Mouse (Mus musculus): ENCODE measurements around the gene Tcf7l1. TPM values are rescaled to one million over a fixed set of nuclear protein-coding genes. Genes with fewer than 3 reads are reported as not detected.

Gene Tcf7l1
- total RNA-seq, 2 experiments from 2014 or later = 8.2 to 9.2 TPM

- no peak for DNase-seq
These were observed 166.1 kb downstream of the Tcf7l1 start for GRCm38 (mm10) chr6:72622917-72623316.

GRCm38 (mm10) chr6:72620920-72621319, 168.1 kb downstream of the Tcf7l1 start:
- no peak for DNase-seq

- DNase-seq = no peak
These were observed 169.1 kb downstream of the Tcf7l1 start for GRCm38 (mm10) chr6:72619734-72620532.

DNA sequence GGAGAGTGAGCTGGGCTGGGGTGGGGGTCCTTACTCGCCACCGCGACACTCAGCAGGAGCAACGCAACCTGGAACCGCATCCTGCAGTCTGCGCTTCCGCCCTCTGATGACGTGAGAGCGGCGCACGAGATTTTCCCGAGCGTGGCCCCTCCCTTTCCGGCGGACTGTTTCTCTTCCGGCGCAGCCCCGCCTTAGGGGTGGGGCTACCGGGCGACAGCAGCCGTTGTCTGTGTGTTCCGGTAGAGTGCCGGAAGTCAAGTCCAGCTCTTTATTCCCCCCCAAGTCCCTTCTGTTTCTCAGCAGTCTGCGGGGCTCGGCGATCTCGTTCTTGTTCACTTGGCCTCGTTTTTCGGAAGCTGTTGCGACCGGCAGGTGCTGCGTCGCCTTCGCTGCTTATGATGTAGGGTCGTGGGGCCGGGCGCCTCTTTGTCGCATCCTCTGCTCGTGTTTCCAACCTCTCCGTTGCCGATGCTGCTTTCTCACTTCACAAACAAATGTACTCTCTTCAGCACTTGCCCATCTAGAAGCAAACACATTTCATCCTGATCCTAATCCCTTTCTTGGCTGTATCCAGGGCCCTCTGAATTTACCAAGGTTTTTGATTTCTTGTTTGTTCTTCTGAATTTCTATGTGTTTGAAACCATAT, 172.3 kb downstream of the Tcf7l1 start, which contains the start of gene Tgoln1:
TSS of gene Tgoln1 (minus strand) at position 358 of the 646 bp plus-strand sequence.
- peak; percentile 97 for DNase-seq

GRCm38 (mm10) chr6:72615561-72616375, 173.3 kb downstream of the Tcf7l1 start:
- peak in 1 of 2 experiments; percentile 25 for DNase-seq

DNA sequence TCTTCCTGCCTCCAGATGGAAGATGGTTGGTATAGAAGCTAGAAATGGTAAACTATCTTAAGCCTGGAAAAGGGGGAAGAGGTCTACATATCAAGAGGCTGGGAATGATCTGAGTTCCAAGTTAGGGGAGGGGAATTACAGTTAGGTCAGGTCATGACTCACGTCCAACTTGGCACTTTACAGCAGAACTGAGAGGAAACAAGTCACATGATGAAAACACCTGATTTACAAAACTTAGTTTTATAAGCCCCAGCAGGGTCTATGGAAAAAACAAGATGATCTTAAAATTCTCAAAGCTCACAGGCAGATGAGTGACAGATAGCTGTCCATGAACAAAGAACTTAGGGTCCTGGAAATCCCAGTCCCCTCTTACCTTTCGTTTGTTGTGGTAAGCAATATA, 173.9 kb downstream of the Tcf7l1 start:
- DNase-seq = no peak

- no peak for DNase-seq
These were observed 178.8 kb downstream of the Tcf7l1 start for GRCm38 (mm10) chr6:72610261-72610660.

DNA sequence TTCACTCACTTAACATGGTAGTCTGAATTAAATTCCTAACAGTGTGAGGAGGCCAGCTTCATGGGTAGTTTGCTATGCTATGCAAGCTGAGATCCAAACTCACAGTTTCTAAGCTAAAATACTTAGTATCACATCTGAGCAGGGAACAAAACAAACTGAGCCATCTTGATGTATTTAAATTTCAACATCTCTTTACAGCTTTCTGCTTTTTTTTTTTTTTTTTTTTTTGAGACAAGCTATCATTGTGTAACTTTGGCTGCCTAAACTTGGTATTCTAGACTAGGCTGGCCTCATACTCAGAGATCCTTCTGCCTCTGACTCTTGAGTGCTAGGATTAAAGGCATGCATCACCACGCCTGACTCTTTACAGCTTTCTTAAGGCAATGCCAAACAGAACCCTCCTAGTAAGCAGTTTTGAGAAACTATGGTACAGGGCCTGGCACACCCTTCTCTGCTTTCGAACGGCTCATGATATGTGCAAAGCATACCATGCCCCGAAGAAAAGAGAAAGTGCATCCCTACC, 180.3 kb downstream of the Tcf7l1 start:
- DNase-seq = no peak

DNA sequence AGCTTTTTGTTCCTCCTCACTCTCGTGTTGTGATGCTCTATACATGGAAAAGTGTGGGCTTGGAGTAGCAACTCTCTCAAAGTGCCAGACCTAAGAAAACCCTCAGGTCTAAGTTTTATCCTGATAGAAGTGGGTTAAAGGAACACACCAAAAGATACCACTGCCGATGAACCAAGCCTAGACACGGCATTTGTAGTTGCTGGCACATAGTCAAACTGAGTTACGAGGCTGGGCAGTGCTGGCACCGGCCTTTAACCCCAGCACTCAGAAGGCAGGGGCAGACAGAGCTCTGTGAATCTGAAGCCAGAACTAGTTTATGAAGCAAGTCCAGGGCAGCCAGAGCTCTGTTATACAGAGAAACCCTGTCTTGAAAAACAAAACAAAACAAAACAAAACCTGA, 181.4 kb downstream of the Tcf7l1 start:
- no peak for DNase-seq

DNA sequence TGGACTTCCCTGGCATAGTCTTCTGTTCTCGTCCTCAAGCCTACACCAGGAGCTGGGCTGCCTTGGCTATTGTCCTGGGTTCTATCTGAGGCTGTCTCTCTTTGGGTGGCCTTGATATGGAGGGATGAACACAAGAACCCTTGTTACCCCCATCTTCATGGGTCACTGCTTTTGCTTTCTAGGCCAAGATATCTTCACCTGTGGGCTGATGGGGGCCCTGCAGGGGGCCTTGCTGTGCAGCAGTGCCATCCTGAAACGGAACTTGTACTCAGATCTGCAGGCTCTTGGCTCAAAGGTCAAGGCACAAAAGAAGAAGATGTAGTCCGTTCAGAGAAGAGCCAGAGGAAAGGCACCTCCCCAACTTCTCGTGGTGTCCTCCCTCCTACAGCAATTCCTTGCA, 182.0 kb downstream of the Tcf7l1 start:
- no peak for DNase-seq

- DNase-seq = no peak
These were observed 185.0 kb downstream of the Tcf7l1 start for GRCm38 (mm10) chr6:72604066-72604465.

DNA sequence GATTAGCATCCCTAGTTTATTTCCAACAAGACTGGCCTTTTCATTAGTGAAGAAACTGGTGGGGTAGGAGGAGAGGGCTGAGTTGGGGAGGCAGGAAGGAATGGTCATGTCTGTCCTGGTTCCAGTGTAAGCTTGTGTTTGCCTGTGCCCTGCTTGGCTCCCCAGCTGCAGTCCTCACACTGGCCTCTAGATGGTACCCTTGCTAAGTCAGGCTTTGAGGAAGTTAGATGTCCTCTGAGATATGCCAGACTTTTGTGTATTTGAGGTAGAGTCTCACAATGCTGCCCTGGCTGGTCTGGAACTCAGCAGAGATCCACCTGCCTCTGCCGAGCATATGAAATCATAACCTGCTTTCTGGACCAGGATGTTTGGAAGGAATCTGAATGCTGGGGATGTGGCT, 187.3 kb downstream of the Tcf7l1 start:
- peak; percentile 78 to 90 for DNase-seq

GRCm38 (mm10) chr6:72600771-72601170, 188.3 kb downstream of the Tcf7l1 start:
- no peak for DNase-seq

- no peak for DNase-seq
These were observed 188.8 kb downstream of the Tcf7l1 start for GRCm38 (mm10) chr6:72600216-72600615.

DNA sequence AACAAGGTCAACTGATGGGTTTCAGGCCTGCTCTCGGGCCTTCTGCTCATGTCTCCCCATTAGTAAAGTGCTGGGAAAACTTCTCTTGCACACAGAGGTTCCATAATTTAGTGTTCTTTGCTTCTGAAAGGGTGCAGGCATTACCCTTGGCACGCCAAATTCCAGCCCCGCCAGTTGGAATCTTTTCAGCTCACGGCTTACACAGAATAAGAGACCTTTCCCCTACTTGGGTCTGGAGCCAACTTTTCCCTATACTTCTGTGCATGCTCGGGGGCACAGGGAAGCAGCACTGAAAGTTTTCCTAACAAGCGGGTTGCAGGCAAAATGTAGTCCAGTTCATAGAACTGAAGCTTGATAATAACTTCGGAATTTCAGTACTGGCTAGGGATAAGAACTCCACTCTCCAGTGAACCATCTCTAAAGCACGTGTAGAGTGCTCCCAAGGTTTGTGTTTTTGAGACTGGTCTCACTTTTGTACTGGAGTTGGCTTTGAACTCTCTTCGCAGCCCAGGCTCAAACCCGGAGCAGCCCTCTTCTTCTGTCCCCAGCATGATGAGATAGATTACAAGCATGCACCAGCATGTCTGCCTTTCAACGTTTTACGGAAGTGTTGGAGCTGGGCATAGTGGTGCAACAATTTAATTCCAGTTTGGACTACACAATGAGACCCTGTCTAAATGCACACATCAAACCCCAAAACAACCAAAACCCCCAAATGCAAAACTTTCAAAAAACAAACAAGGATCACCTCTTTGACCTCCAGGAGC, 190.1 kb downstream of the Tcf7l1 start:
- DNase-seq = peak in 1 of 2 experiments; percentile 67

DNA sequence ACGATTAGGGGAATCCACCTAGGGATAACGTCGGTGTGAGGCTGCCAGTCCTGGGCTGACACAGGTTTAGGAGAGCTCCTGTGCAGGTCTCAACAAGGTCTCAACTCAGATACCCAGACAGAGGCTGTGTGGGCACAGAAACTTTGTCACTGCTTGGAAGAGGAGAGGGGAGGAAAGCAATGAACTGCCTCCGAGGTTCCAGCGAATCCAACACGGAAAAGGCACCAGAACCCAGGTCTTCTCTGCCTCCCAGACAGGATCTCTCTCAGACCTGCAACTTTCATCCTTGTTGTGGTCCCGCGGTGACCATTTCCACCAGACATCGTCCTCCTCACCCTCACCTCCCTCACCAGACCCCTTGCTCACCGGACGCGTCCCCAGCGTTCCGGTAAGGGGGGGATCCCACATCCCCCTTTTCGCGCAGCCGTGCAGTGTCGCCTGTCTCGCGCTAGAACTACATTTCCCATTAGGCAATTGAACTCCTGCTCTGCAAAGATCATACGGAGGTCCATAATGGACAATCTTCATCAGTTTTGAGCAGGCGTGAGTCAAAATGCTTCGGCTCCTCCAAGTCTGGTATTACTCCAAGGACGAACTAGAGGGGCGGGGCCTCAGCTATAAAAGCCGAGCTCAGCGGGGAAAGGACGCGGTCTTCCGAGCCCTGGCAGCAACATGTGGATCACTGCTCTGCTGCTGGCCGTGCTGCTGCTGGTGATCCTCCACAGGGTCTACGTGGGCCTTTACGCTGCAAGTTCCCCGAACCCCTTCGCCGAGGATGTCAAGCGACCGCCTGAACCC, 190.9 kb downstream of the Tcf7l1 start, which contains the start of the genes Elmod3 and Retsat:
TSS of gene Elmod3 (minus strand) at position 458 of the 798 bp plus-strand sequence.
TSS of gene Retsat (plus strand) at position 520 of the 798 bp plus-strand sequence.
- DNase-seq = peak; percentile 98 to 99

DNA sequence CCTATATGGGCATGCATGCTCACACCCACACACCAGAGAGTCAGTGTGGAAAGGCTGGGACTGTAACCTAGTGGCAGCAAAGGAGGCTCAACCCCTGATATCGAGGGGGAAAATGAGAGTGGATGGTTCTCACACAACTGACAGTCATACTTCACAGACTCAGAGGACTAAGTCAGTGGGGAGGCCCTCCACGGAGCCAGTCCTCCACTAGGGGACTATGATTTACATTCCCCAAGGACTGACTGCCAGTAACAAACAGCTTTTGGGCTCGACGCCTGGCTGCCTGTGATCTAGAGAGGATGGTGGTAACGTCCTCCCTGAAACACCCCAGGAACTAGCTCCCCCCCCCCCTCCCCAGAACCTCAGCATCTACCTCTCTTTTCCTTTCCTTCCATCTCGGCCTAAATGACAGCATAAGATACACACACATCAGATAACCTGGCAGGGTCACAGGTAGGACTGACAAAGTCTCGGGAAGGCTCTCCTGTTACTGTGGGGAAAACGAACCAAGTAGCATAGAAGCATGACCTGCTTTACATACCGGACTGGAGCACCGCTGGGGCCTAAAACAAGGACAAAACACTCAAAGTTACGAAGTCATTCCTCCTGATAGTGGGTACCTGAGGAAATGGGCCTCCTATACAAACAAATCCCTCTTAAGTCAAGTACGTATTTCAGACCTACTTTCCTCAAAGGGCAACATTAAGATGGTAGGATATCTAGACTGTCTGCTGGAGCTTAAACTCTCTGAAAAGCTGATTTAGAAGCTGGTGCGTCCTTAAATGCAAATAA, 191.8 kb downstream of the Tcf7l1 start:
- DNase-seq = peak; percentile 42 to 48

DNA sequence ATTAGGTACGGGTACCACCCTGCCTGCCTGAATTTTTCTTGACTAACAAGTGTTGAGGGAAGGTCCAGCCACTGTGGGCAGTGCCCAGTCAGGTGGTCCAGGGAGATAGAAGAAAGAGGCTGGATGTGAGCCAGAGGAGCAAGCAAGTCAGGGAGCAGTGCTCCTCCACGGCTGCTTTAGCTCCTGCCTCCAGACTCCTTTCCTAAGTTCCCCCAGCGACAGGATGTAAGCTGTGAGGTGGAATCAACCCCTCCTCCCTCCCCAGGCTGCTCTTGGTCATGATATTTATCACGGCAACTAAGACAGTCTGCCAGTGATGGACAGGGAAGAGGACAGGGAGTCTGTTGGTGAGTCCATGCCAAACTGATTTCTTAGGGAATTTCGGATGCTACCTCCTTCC, 195.1 kb downstream of the Tcf7l1 start:
- no peak for DNase-seq

DNA sequence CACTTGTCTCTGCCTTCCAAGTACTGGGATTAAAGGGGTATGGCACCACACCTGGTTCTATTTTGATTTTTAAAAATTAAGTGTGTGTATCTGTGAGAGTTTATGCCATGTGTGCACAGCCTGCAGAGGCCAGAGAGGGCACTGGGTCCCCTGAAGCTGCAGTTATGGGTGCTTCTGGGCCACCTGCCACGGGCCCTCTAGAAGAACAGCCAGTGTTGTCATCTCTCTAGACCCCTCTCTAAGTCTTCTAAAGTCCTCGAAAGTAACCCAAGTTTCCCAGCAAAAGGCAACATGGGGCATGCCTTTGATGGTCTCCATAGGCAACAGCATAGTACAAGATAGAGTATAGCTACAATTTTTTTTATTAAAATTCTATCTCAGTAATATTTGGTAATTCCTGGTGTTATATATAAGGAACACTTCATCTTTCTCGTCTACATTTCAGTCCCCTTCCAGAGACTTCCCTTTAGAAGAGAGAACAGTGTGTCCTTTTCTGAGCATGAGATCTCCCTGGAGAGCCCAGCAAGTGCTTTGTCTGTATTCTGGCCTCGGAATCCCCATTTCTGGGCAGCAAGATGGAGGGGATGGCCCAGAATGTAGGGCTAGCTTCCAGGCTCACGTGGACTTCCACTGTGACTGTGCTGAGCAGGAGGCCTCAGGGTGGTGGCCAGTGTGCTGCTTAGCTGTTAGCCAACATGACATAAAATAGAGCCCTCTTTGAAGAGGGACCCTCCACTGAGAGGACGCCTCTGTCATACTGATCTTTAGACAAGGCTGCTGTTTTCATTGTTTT, 195.8 kb downstream of the Tcf7l1 start:
- peak; percentile 67 to 86 for DNase-seq

Data from heart, adult 18-20 months (tissue).